Mouse (Mus musculus) megakaryocyte progenitor cell, adult 5-6 weeks (primary cell): ENCODE results near the gene Clec2e. TPM values are rescaled to one million over a fixed set of nuclear protein-coding genes. Genes with fewer than 3 reads are reported as not detected.
A peak's percentile ranks its signal among the peaks of the same experiment; 100 is the strongest.

Experiments
- ATAC-seq: replicated peaks from 2 replicates; pipeline ENCODE4 v1.8.0; 2016; ENCODE audit warnings: mild to moderate bottlenecking, moderate TSS enrichment, inconsistent platforms; ENCODE audit not compliant: poor library complexity
- total RNA-seq, 2 experiments: library from RNA; stranded (forward) in 1 of 2; stranded (reverse) in 1 of 2; fragments of 157-497, 149-512 nt in 1 of 2; fragments of 200-1000 nt in 1 of 2; gene quantifications; 2 replicates each; pipeline versions ENCODE4 v1.2.3 to v1.2.4; 2015 to 2017

The Clec2e gene
- total RNA-seq, 2 experiments from 2014 or later: not detected

DNA sequence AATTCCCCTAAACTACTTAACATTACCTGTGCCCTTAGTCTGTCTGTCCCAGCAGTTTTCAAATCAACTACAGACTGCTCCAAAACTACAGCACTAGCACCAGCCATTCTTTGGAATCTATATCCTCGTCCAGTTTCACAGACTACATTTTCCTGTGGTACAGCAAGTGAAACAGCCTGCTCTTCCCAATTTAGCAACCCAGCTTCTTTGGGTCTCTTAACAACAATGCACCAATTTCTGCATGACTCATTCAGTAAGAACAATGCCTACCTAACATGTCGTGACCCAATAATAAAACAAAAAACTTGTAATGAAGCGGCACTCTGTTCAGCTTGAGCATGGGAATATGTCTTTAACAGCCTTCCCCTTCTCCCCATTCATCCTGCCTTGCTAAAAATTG lies 35.3 kb downstream of the Clec2e start:
- peak; percentile 27; the same call in 1 of the 2 replicates for ATAC-seq

GRCm38 (mm10) chr6:129058013-129058412 lies 42.7 kb downstream of the Clec2e start:
- peak; percentile 92 for ATAC-seq

DNA sequence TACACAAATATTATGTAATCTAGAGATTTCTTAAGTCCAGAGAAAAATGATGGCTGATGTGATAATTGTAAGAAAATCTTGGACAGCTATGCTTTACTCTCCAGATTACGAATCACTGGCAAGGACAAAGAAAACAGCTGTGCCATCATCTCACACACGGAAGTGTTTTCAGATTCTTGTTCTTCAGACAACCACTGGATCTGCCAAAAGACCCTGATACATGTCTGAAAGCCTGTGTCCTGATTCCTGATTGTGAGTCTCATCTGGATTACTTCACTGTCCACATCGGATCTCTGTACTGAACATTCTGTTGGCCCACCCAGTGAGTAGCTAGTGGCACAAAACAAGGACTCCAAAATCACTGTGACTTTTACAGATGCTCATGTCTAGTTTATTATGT lies 44.5 kb downstream of the Clec2e start:
- no peak for ATAC-seq

- no peak for ATAC-seq
These were observed 49.0 kb downstream of the Clec2e start for GRCm38 (mm10) chr6:129051731-129052130.

- 0 out of 2 replicates have a peak, but pooled peaks have one; percentile 9 for ATAC-seq
These were observed 49.6 kb downstream of the Clec2e start for GRCm38 (mm10) chr6:129051086-129051485.

GRCm38 (mm10) chr6:129049596-129050251 lies 51.0 kb downstream of the Clec2e start:
- ATAC-seq: peak; percentile 69

DNA sequence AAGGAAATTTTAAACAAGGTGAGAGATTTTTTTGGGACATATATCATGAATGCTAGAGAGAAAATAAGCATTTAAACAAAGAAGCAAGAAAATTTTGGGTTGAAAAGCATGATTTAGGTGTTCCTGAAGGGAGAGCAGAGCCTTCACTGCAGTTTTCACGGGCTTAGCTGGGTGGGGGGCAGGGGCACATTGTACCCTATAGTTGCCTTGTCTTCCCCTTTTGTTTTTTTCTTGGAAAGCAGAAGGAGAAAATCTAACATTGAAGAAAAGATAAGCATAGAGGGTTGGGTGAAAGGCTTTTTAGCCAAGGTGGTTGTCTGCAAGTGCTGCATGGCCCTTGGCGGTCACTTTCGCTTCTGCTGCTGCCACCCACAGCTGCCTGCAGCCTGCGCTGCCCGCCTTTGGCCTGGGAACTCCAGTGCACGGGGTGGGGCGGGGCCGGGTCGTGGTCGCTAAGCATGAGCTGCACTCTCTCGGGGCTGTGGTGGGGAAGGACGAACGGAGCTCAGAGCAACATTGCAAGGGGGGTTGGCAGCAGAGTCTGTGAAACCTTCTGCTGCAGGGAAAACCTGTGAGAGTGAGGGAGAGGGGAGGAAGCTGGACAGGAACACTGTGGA lies 51.7 kb downstream of the Clec2e start:
- ATAC-seq: peak; percentile 75

- ATAC-seq: no peak
These were observed 52.3 kb downstream of the Clec2e start for GRCm38 (mm10) chr6:129048381-129048780.

DNA sequence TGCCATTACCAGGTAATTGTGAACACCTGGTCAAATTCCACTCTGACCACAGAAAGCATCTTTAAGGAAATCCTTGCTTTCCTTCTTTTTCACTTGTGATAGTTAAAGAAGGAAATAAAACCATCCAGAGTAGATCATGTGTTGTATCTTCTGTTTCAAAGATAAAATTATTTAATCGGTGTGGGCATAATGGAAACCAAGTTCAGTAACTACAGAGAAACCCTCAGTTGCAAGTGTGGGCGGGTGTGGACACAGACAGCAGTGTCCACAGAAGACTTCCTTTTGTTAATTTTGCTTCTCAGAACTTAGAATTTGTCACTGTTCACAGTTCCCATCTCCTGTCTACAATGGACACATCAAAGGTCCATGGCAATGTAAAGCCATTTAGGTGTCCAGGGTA lies 55.1 kb downstream of the Clec2e start, which contains the start of gene Klrb1f:
Gene Klrb1f, plus strand, starts transcription at position 301 of the 400 bp plus-strand sequence.
- ATAC-seq: no peak

DNA sequence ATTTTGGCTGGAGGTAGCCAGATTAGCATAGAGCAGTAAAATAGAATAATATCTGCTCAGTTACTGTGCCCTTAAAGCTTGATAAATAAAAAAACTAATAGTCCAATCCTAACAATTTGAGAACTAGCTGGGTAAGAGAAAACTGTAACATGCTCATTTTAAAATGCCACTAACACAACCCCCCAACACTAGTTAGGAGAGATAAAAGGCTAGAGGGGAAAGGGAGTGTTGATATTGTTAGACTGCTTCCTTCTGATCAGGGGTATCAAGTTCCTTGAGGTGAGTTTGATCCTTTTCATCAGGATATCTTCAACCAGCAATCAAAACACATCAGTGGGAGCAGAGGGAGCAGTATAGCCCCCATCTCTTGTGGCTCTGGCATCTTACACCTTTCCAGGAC lies 58.2 kb downstream of the Clec2e start:
- ATAC-seq: no peak

Other genes starting within 250 kb of the Clec2e start
- 3.1 and 6.7 TPM in 2 replicates for gene Clec2i, start 213.3 kb downstream of the Clec2e start, total RNA-seq (2015)
- gene Clec2i, start 213.3 kb downstream of the Clec2e start, total RNA-seq (2017): 4.8 and 9.2 TPM in 2 replicates
- gene BC035044, start 209.8 kb downstream of the Clec2e start, total RNA-seq (2015): 237 and 280 TPM in 2 replicates
- gene BC035044, start 209.8 kb downstream of the Clec2e start, total RNA-seq (2017): 243 and 287 TPM in 2 replicates
- gene Clec2g, start 166.5 kb downstream of the Clec2e start, total RNA-seq (2015): not detected in 2 replicates
- not detected in 2 replicates for gene Clec2g, start 166.5 kb downstream of the Clec2e start, total RNA-seq (2017)
- gene Klrb1f, start 55.0 kb downstream of the Clec2e start, total RNA-seq (2015): 32.0 and 35.4 TPM in 2 replicates
- gene Klrb1f, start 55.0 kb downstream of the Clec2e start, total RNA-seq (2017): 16.3 and 23.6 TPM in 2 replicates
- gene Clec2d, start 79.7 kb upstream of the Clec2e start, total RNA-seq (2015): 16.8 and 26.4 TPM in 2 replicates
- 101 and 118 TPM in 2 replicates for gene Clec2d, start 79.7 kb upstream of the Clec2e start, total RNA-seq (2017)
- gene Cd69, start 174.5 kb upstream of the Clec2e start, total RNA-seq (2015): 128 and 146 TPM in 2 replicates
- gene Cd69, start 174.5 kb upstream of the Clec2e start, total RNA-seq (2017): 109 and 150 TPM in 2 replicates
- 0.42 TPM in 1 of 2 replicates, not detected in the other for gene 4922502D21Rik, start 230.9 kb upstream of the Clec2e start, total RNA-seq (2015)
- 0.34 TPM in 1 of 2 replicates, not detected in the other for gene 4922502D21Rik, start 230.9 kb upstream of the Clec2e start, total RNA-seq (2017)
- gene Clec12a, start 241.8 kb upstream of the Clec2e start, total RNA-seq (2015): 726 and 820 TPM in 2 replicates
- gene Clec12a, start 241.8 kb upstream of the Clec2e start, total RNA-seq (2017): 640 and 745 TPM in 2 replicates